Mouse (Mus musculus): ENCODE measurements around the gene Plin2.

Gene Plin2

DNA sequence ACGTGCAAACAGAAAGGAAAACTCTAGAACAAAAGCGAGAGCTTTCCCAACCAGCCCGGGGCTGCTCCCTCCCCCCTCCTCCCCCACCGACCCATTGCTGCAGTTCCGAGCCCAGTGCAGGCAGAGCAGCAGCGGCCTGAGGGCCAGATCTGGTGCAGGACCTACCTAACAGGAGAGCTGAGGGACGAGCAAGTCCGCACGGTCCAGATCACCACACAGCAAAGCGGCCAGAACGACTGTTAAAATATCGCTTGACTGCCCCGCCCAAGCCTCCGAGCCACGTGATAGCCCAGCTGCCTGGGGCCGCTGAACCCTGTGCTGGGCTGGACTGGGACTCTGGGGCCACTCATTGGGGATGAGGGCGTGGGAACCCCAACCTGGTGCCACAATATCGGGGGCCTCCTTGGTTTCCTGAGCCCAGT, at the start of gene Plin2:
TSS of gene Plin2 (minus strand) at position 281 of the 422 bp plus-strand sequence.
- DNase-seq = peak; percentile 68 to 70

DNA sequence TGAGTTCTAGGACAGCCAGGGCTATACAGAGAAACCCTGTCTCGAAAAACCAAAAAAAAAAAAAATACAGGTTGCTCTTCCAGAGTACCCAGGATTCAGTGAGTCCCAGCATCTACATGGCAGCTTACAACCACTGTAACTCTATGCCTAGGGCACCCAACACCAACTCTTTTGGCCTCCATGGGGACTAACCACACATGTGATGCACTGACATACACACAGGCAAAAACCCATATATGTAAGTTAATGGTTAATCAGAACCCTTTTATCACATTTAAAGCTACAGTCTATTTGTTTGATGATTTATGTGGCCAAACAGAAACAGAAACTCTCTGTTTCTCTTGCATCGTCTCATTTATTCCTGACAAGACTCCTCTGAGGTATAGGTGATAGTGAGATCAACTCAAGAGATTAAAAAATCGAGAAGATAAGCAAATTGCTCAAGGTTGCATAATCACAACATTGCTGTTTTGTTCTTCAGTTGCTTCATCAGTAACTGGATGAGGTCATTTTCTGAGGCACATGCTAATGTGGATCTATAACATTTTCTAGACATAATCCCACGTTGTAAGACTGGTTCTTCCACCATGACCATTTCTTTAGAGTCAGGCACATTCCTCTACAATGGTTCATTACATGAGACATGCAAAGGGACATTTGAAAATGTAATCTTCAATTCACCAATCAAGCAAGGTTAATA, 49.2 kb upstream of the Plin2 start:
- no peak for DNase-seq

DNA sequence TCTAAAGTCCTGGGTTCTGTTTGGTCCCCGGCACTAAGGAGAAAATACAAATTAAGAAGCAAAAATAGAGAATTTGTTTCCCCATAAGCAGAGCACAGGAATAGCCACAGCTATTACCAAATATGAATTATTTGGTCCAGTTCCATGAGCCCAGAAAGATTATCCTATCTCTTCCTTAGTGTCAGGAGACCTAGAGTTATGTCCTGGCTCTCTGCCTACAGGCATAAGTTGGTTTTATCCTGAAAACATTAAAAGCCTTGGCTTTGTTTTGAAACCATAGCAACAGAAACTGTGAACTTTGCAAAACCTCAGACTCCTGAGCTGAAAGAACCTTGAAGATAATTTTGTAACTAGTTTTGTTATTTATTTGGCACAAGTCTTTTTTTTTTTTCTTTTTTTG, 47.3 kb upstream of the Plin2 start:
- no peak for DNase-seq

DNA sequence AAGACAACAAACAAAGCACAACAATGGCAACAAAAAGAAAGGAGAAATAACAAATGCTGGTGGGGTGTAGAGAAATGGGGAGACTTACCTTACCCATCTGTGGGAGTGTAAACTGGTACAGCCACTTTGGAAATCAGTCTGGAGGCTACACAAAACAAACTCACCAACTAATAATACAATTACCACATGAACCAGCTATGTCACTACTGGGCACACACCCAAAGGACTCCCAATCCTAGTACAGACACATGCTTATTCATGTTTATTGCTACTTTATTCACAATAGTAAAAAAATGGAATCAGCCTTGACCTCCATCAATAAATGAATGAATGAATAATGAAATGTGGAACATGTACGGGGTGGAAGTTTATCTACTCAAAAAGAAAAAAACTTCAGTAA, 45.5 kb upstream of the Plin2 start:
- no peak for DNase-seq

DNA sequence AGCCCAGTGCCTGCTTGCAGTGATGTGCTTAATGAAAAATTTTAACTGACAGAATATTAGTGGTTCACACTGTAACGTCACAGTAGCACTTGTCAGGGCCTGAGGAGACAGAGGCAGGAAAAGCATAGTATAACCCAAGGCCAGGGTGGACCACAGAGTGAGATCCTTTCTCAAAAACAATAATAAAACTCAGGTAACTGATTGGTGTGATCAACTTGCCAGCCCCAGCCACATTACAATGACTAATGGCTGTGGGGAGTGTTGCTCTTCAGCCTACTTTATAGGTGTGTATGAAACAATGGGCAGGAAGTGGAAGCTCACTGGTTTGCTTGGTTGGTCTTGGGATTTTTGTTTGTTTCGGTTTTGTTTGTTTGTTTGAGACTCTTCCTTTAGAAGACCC, 43.7 kb upstream of the Plin2 start:
- DNase-seq = no peak

DNA sequence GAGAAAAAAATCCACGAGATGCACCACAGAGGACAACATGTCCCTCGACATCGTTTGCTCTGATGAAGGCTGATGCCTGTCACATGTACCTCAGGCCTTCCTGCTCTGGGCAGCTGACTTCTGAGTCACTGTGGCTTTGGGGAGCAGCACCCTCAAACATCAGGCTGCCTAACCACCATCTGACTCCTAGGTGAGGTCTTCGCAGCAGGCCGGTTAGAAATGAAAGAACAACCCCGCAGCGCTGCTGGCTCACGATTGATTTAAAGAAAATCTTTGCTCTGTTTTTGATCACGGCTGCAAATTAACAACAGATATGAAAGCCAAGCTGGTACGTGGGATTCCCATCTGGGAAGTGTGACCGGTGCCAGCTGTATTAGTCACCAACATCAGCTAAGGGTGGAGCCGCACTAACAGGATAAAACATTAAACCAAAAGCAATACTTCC, 42.9 kb upstream of the Plin2 start:
- DNase-seq = peak in 1 of 2 experiments; percentile 11

DNA sequence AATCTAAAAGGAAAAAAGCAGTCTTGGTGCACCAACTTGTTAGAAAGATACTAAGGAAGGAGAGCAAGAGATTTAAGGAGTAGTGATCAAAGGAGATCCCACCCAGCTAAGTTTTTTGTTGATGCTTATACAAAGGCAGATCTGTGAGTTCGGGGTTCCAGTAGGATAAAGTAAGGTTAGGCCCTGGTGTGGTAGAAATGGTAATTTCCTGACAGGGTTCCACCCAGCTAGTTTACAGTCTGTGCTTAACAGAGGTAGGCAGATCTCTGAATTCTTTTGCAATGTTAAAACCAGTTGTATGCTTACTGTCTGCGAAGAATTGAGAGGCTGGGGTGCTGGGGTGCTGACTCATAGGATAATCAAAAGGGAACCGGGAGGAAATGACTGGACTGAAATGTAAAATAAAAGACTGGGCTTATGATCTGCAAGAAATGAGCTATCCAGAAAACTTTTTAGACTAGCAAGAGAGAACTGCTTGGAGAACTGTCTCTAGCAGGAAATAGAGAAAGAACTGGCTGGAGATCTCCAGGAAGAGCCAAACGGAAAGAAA, 40.9 kb upstream of the Plin2 start:
- DNase-seq = no peak

DNA sequence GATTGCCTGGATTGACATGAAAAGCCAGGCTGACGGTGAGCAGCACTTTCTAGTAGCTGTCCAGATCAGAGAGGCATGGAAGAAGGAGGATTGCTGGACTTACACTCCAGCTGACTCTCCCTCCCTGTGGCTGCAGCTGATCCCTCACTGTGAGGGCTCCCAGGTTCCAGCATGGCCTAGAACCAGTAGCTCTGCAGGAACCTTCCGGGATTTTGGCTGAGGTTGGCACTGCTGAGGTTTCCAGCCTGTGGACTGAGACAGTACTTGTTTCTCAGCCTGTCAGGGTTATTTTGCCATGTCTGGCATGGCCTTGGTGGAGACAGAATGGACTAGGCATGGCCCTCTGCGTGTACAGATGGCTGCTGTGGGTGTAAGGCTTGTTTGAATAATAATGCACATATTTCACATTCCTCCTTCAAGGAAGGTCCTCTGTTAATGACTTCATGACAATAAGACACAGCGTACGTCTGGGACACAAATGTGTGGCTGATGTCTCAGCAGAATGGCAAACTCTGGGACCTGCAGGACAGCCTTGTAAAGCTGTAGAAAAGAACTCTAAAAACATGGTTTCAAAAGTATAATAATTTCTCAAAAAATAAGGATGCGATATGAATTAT, 40.3 kb upstream of the Plin2 start:
- peak; percentile 83 to 87 for DNase-seq

DNA sequence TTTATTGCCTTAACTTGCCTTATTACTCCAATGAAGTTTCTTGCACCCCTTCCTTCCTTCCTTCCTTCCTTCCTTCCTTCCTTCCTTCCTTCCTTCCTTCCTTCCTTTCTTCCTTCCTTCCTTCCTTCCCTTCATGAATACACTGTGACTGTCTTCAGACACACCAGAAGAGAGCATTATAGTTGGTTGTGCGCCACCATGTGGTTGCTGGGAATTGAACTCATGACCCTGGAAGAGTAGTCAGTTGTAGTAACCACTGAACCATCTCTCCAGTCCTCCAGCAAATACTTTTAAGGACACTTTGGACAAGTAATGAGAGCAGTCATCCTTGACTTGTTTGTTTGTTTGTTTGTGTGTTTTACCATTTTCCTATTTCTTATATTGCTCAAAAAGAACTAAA, 38.9 kb upstream of the Plin2 start:
- peak in 1 of 2 experiments; percentile 14 for DNase-seq

DNA sequence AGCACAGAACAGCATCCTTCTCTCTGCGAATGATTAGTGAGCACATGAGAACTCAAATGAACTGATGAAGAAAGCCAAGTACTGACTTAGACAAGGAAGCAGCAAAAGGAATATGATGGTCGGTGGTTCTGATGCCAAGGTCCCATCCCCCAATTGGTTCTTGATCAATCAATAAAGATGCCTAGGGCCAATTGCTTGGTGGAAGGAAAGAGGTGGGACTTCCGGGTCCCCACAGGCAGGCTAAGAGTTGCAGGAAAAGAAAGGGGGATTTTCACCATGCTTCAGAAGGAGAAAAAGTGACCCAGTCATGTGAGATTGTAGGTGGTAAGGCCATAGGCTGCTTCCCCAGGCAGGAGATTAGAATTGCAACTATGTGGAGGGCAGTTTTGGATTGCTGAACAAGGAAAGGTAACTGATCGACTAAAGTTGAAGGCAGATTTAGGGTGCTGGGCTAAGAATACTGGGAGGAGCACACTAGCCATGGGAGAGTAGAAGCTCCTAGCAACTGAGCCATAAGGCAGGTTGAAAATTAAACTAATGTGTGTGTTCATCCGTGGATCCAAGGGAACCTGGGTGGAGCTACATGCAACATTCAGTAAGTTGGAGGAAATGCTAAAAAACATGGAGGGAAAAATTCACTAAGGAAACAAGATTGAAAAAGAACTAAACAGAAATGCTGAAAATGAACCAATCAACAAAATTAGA, 29.5 kb upstream of the Plin2 start:
- no peak for DNase-seq

DNA sequence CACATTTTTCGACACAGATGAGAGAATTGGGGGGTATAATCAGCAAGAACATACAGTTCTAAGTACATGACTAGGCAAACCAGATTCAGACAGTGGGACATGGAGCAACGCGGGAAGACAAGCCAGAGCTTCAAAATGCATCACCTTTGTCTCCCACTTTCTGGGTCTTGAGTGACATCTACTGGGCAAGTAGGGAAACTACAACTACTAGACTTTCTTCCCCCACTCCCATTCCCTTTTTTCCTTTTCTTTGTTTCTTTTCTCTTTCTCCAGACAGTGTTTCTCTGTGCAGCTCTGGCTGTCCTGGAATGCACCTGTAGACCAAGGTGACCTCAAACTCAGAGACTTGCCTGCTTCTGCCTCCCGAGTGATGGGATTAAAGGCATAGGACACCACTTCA, 27.0 kb upstream of the Plin2 start:
- DNase-seq = peak; percentile 65 to 75

DNA sequence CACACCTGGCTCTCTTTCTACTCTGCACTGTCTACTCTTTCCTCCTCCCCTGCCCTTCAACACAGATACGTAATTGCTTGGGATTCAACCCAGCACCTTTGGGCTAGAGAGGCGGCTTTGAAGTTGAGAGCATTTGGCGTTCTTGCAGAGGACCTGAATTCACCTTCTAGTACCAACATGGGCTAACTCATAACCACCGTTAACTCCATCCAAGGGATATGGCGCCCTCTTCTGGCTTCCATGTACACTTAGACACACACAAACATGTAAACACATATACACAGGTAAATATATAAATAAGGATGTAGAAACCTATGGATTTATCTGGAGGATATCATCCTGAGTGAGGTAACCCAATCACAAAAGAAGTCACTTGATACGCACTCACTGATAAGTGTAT, 25.2 kb upstream of the Plin2 start:
- peak; percentile 76 to 84 for DNase-seq

DNA sequence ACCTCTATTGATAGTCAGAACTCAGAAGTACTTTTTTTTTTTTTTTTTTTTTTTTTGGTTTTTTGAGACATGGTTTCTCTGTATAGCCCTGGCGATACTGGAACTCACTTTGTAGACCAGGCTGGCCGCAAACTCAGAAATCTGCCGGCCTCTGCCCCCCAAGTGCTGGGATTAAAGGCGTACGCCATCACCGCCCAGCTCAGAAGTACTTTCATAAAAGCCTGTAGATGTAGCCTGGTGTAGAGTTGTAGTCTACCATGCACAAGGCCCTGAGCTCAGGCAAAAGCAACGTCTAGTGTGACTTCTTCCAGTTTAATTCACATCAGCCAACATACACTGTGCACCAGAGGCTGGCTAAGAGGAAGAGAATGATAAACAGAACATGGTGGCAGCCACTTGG, 23.1 kb upstream of the Plin2 start:
- no peak for DNase-seq

DNA sequence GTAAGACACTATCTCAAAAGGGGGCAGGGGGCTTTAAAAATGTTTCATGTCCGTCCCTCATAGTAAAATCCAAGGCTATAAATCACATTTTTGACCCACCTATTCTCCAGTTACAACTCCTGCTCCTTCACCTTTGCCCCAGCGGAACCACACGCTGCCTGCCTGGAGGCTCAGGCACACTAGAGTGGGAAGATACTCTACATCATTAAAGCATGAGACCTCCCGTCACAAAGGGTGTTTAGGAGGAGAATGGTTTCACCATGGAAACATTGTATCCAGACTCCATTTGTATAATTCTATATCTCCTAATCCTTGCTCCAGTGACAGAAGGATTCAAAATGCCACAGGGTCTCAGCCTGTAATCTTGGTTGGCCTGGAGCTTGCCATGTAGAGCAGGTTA, 21.4 kb upstream of the Plin2 start:
- DNase-seq = no peak

DNA sequence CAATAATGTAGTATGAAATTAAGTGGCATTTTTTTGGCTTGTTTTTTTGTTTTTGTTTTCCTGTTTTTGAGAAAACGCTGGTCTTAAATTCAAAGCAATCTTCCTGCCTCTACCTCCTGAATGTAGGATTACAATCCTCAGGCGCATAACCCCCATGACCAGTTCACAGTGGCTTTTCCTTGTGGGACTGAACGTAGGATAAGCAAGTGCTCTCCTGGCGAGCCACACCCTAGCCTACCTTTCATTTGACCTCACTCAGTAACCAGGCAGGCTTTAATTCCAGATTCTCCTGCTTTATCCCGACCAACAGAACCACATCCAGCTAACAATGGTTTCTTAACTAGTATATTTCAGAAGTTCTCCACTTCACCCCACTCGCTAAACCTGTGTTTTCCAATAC, 20.9 kb upstream of the Plin2 start:
- DNase-seq = no peak

DNA sequence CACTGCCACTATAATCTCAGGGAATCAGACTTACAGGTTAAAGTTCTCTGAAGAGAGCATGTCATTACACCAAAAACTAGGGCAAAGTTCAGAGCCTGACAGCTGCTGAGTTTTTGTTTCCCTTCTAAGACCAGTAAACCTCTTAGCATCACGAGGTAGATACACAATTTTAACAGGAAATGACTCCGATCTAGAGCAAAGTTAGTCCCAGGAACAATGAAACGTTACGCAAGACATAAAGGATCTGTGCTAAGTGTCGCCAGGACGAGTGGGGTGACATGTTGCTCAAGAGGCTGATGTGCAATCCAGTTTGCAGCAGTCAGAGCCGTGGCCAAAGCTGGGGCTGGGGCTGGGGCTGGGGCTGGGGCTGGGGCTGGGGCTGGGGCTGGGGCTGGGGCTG, 20.3 kb upstream of the Plin2 start:
- DNase-seq = no peak

DNA sequence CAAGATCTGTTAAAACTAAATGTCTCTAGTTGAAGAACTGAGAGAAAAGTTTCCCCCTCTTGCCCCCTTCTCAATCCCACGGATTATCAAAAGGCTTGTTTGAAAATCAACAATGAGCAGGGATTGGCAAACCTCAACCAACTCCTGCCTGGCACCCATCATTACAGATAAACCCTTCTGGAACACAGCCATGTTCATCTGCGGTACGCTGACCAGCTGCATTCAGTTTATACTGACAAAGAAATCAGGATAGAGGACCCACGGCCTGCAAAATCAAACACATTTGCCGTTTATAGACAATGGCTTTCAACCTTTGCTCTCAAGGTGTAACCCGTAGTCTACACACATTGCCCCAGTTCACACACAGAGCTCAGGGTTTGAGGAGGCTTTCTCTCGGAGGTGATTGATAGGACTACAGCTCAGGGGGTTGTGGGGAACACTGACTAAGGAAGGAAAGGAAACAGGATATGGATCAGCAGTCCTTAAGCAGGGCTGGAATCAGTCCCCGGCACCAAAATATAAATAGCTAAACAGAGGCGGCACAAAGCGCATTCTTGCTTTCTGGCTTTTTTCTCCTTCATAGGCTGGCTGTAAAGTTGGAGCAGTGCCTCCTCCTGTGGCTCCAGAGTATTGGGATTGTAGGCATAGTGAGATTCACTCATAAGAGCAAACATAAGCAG, 19.3 kb upstream of the Plin2 start:
- peak; percentile 30 to 62 for DNase-seq

DNA sequence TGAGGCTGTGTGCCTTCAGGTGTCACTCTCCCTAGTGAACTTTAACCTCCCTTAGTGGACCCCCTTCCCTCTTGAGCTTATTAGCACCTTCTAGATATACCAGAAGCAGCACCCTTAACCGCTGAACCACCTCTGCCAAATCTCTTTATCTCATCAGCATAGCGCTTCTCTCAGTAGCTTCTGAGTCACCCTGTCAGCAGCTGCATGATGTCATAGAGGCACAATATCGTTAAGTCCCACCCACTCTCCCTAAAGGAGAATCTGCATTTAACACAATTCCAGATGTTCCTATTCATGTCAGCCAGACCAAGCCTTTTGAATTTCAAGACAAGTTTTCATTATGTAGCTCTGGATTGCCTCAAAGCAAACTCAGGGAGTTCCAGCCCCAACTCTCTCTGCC, 16.7 kb upstream of the Plin2 start:
- no peak for DNase-seq

DNA sequence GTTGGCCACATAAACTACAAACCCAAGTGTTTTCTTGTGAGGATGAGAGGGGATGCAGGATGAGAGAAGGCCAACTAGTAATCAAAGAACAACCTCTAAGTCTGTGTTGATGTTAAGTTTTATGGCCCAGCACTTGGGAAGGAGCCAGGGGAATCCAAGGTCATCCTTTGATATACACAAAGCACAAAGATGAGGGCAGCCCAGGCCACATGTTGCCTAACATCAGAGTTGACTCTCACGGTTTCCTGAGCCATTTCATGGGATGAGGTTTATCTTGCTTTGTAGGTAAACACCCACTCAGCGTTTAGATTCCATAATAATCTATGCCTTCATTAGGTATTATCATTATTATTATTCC, 16.1 kb upstream of the Plin2 start:
- DNase-seq = no peak

DNA sequence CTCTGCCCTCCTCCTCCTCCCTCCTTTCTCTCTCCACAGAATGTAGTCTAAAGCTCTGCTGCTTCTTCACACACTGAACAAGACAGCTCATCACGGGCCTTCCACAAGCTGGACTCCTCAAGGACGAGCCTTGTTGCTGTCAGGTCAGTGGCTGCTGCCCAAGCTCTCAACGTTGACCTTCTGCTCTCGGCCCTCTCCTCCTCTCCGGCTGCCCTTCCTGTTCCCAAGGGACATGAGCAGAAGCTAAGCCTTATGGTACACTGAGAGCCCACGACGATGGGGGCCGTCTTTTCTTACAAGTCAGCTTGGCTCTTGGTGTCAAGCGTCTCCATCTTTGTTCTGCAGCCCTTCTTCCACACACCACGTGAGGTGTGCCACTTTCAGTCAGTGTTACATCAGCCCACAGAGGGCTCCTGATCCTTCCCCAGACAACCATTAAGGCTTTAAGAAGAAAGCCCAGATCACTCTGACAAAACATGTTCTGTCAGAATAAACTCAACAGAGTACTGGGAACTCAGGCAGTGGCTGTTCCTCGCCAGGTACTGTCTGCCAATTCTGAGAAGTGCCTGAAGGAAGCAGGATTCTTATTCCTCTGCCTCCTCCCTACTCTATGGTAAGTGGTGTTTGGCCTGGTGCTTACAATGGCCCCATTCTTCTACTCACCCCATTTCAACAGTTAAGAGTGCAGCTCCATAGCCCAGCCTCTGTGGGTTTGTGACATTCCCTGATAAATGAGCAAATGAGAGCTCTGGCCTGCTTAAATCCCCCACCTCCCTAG, 15.6 kb upstream of the Plin2 start:
- DNase-seq = no peak

DNA sequence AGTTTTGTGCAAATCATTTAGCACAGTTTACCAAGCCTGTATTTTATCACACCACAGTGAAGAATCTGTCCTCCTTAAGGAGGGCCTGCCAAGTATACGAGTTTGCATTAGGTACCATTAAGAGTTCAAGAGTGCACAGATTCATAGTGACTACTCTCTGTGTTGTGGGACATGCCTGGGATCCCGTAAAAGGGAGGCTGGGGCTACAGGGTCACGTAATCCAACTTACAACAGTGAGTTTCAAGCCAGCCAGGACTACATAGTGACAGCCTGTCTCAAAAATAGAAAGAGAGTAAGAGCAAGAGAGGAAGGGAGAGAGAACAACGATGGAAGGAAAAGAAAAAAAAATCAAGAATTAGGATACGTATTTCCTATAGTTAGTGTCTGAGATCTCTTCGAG, 14.9 kb upstream of the Plin2 start:
- no peak for DNase-seq

DNA sequence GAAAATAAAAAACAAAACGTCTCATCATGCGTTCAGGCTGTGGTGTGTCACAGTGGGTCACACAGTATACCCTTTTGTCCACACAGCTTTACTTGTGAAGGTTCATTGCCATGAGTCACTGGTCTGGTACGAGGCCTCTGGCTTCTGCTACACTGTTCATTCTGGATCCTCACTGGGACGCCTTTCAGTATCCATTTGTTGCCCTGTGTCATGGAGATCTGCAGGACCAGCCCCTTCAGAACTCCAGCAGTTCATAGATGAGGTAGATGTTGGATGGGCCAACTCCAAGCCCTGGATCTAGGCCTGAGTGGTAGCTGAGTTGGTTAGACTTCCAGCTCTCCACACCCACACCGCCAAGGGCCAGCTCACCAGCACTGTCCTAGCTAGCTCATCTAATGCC, 13.9 kb upstream of the Plin2 start:
- DNase-seq = no peak

DNA sequence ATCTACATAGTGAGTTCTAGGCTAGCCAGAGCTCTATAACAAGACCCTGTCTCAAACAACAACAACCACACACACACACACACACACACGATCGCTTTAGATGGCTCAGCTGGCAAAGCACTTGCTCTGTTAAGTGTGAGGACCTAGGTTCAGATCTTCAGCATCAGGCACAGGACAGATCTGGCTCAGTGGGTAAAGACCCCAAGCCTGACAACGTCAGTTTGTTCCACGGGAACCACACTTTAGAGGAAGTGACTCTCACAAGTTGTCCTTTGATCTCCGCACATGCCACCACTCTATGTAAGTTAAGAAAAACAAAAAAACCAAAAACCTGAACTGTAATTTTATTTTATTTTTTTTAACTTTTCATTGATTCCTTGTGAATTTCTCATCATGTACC, 13.4 kb upstream of the Plin2 start:
- no peak for DNase-seq

All from cerebellum, postnatal 10 days (tissue).